Mouse (Mus musculus) heart, embryonic 14.5 days (tissue): ENCODE measurements around the gene Pms1. TPM values are rescaled to one million over a fixed set of nuclear protein-coding genes. Genes with fewer than 3 reads are reported as not detected.

ENCODE experiments used
- ATAC-seq: fragments of 200-750 bp; cut with Nextera tagmentation; 2 replicates; pipeline ENCODE4 v1.8.0; 2017; ENCODE audit warnings: low read depth, moderate TSS enrichment; ENCODE audit not compliant: insufficient number of reproducible peaks, insufficient read depth, low FRiP score
- H3K27ac ChIP-seq, 2 experiments: fragments of 200-500 bp in 1 of 2; fragments of 300-500 bp in 1 of 2; sonication (generic) in 1 of 2; replicated peaks in 1 of 2; 2 replicates each; pipeline ENCODE4 v1.5.1; 2012 to 2014; ENCODE audit warnings: low read depth in 2 of 2, low read length in 2 of 2, control low read depth in 1 of 2, mild to moderate bottlenecking in 1 of 2, mixed read lengths in 1 of 2; ENCODE audit not compliant: control insufficient read depth in 1 of 2, insufficient read depth in 1 of 2
- H3K27me3 ChIP-seq: fragments of 300-500 bp; sonication (generic); 2 replicates; pipeline ENCODE4 v1.6.1; 2014; ENCODE audit warnings: mild to moderate bottlenecking, low read length, control low read depth; ENCODE audit not compliant: control insufficient read depth, insufficient read depth
- H3K36me3 ChIP-seq: fragments of 300-500 bp; sonication (generic); 2 replicates; pipeline ENCODE4 v1.6.1; 2014; ENCODE audit warnings: mild to moderate bottlenecking, control low read depth, low read length, mixed read lengths; ENCODE audit not compliant: control insufficient read depth, insufficient read depth
- H3K4me1 ChIP-seq, 2 experiments: fragments of 200-500 bp in 1 of 2; fragments of 300-500 bp in 1 of 2; sonication (generic) in 1 of 2; 2 replicates each; pipeline ENCODE4 v1.6.1; 2012 to 2014; ENCODE audit warnings: low read length in 2 of 2, control low read depth in 1 of 2, mixed read lengths in 1 of 2; ENCODE audit not compliant: control insufficient read depth in 2 of 2, insufficient read depth in 2 of 2
- H3K4me2 ChIP-seq: fragments of 300-500 bp; sonication (generic); 2 replicates; pipeline ENCODE4 v1.6.1; 2014; ENCODE audit warnings: mild to moderate bottlenecking, low read length
- H3K4me3 ChIP-seq, 2 experiments: fragments of 200-500 bp in 1 of 2; fragments of 300-500 bp in 1 of 2; sonication (generic) in 1 of 2; 2 replicates each; pipeline ENCODE4 v1.5.1; 2012 to 2014; ENCODE audit warnings: low read length in 2 of 2, mild to moderate bottlenecking in 2 of 2, control low read depth in 1 of 2, low read depth in 1 of 2, moderate library complexity in 1 of 2; ENCODE audit not compliant: control insufficient read depth in 1 of 2, insufficient read depth in 1 of 2
- H3K9ac ChIP-seq: fragments of 300-500 bp; sonication (generic); 2 replicates; pipeline ENCODE4 v1.6.1; 2014; ENCODE audit warnings: mild to moderate bottlenecking, low read length
- H3K9me3 ChIP-seq: fragments of 300-500 bp; sonication (generic); 2 replicates; pipeline ENCODE4 v1.6.1; 2016; ENCODE audit warnings: low read length, control low read depth; ENCODE audit not compliant: control insufficient read depth
- WGBS: fragments of 180-500 bp; shearing (Covaris S2); extraction: QIAGEN DNeasy Blood & Tissue Kit; methylation state at CpG from one replicate; pipeline ENCODE4 v1.1.7; 2014; 5-methylcytosine and 5-hydroxymethylcytosine counted together
- polyA plus RNA-seq: library from polyadenylated mRNA; unstranded; fragments of >200 nt; fragmentation: Nextera tagmentation; extraction: Ambion mirVana; gene quantifications from 2 replicates; pipeline ENCODE4 v1.2.1, GENCODE M21; 2014

Gene Pms1
- polyA plus RNA-seq, 1 experiment from 2014 or later = 9.9 TPM

- no peak overlapping the region for H3K4me2 ChIP-seq
- no peak overlapping the region for H3K9ac ChIP-seq
- H3K4me1 ChIP-seq = peaks cover 4 to 8% of the 10 kb centered on the region in 2 experiments; a peak in 2 of 4 replicates
- no peaks in the 10 kb centered on the region for H3K27me3 ChIP-seq
- H3K9me3 ChIP-seq = no peaks in the 10 kb centered on the region
- no peaks in the 10 kb centered on the region for H3K36me3 ChIP-seq
- 84% methylated on average over 3 of the region's 3 CpGs for WGBS
- no peak overlapping the region for H3K4me3 ChIP-seq
- no peak overlapping the region for H3K27ac ChIP-seq
- ATAC-seq = no peak
Observed at GRCm38 (mm10) chr1:53191234-53191633, 105.6 kb downstream of the Pms1 start.

GRCm38 (mm10) chr1:53189620-53190019 lies 107.2 kb downstream of the Pms1 start:
- no peak overlapping the region for H3K4me2 ChIP-seq
- 74% methylated on average over 3 of the region's 3 CpGs for WGBS
- ATAC-seq = no peak

GRCm38 (mm10) chr1:53187536-53187935 lies 109.3 kb downstream of the Pms1 start, which contains the start of gene 1700019A02Rik:
Gene 1700019A02Rik, minus strand, starts transcription at chr1:53187636.
- no peaks in the 10 kb centered on the region for H3K27me3 ChIP-seq
- H3K27ac ChIP-seq = no peak within 1 kb of the TSS
- H3K9me3 ChIP-seq = no peaks in the 10 kb centered on the region
- no peaks in the 10 kb centered on the region for H3K36me3 ChIP-seq
- H3K9ac ChIP-seq = no peak within 1 kb of the TSS
- no peaks in the 10 kb centered on the region for H3K4me1 ChIP-seq
- H3K4me2 ChIP-seq = no peak within 1 kb of the TSS
- no peak for ATAC-seq
- no peak within 1 kb of the TSS for H3K4me3 ChIP-seq
- 93% methylated on average over 8 of the region's 8 CpGs for WGBS

More at GRCm38 (mm10) chr1:53189620-53190019, 107.2 kb downstream of the Pms1 start:
- Histone ChIP-seq H3K4me1 (peaks cover 2 to 3% of the 10 kb centered on the region in 2 experiments; a peak in 2 of 4 replicates), H3K9me3 (no peaks in the 10 kb centered on the region), H3K9ac (no peak overlapping the region), H3K4me3 (no peak overlapping the region), H3K36me3 (no peaks in the 10 kb centered on the region), H3K27ac (no peak overlapping the region), H3K27me3 (no peaks in the 10 kb centered on the region)

GRCm38 (mm10) chr1:53186301-53186700 lies 110.5 kb downstream of the Pms1 start:
- WGBS = 83% methylated on average over 3 of the region's 3 CpGs

GRCm38 (mm10) chr1:53157715-53158114 lies 139.1 kb downstream of the Pms1 start:
- Histone ChIP-seq H3K4me1 (peaks cover 0 to 2% of the 10 kb centered on the region in 2 experiments; a peak in 1 of 4 replicates), H3K4me2 (no peak overlapping the region), H3K9ac (no peak overlapping the region), H3K36me3 (no peaks in the 10 kb centered on the region), H3K4me3 (no peak overlapping the region), H3K9me3 (no peaks in the 10 kb centered on the region), H3K27ac (no peak overlapping the region), H3K27me3 (no peaks in the 10 kb centered on the region)
- no peak for ATAC-seq
- WGBS = 83% methylated on average over 6 of the region's 6 CpGs

More at GRCm38 (mm10) chr1:53186301-53186700, 110.5 kb downstream of the Pms1 start:
- no peak for ATAC-seq
- no peak overlapping the region for H3K9ac ChIP-seq
- no peak overlapping the region for H3K4me3 ChIP-seq
- H3K36me3 ChIP-seq = no peaks in the 10 kb centered on the region
- no peaks in the 10 kb centered on the region for H3K27me3 ChIP-seq
- no peak overlapping the region for H3K4me2 ChIP-seq
- H3K27ac ChIP-seq = no peak overlapping the region
- no peaks in the 10 kb centered on the region for H3K9me3 ChIP-seq
- no peaks in the 10 kb centered on the region for H3K4me1 ChIP-seq

Other genes with a start within 250 kb of the Pms1 start
- 3.9 and 4.0 TPM in 2 replicates for gene Mstn, start 235.4 kb downstream of the Pms1 start, polyA plus RNA-seq
- not detected in 2 replicates for gene 1700019A02Rik, start 109.4 kb downstream of the Pms1 start, polyA plus RNA-seq
- 31.9 and 33.7 TPM in 2 replicates for gene Ormdl1, start 77 bp upstream of the Pms1 start, polyA plus RNA-seq
- gene Gm28778, start 93 bp upstream of the Pms1 start, polyA plus RNA-seq = not detected in 2 replicates
- gene Osgepl1, start 16.6 kb upstream of the Pms1 start, polyA plus RNA-seq = 28.7 and 30.1 TPM in 2 replicates
- gene Asdurf, start 55.6 kb upstream of the Pms1 start, polyA plus RNA-seq = 5.5 and 7.6 TPM in 2 replicates
- 0.20 and 0.49 TPM in 2 replicates for gene Gm28551, start 55.6 kb upstream of the Pms1 start, polyA plus RNA-seq
- 66.7 and 68.8 TPM in 2 replicates for gene Asnsd1, start 55.7 kb upstream of the Pms1 start, polyA plus RNA-seq